In the genomic region with DNA sequence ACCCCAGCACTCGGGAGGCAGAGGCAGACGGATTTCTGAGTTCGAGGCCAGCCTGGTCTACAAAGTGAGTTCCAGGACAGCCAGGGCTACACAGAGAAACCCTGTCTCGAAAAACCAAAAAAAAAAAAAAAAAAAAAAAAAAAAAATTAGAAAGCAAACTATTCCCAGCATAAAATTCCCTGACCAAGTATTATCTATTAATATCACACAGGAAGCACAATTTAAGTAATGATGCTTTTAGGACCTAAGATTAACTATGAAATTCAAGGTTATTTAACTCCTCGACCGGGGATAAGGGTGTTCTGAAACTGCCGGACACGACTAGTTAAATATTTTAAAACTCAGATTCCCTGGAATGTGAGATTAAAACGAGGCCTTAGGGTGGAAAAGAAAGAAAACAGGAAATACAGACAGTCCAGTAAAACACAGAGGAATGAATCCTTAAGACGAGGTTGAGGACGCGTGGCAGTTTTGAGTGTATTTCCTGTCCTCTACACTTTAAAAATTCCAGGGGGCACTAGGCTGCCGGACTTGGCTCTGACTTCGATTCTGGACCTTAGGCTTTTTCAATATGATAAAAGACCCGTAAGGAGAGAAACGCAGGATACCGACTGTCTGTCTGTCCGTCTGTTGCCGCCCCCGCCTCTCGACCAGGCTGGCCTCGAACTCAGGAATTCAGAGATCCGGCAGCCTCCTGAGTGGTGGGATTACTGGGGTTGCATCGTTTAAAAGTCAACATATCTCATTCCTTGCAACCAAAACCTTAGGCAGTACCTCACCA, we compare ENCODE assay signal across 8 mouse cellular contexts. TPM values are rescaled to one million over a fixed set of nuclear protein-coding genes. Genes with fewer than 3 reads are reported as not detected.
DNase-seq lines count a peak whose midpoint lies in the region; ATAC-seq and TF ChIP-seq lines count a peak whose summit lies in the region.

No protein-coding gene starts in this region.

- peak; percentile 77 for DNase-seq in 3T3-L1 (ENCODE audit: low read depth, low spot score)
- DNase-seq in cerebellum, postnatal 14 days: peak; percentile 63
- peak; percentile 34 for DNase-seq in gastrocnemius, postnatal 14 days

- peaks cover 2% of the 10 kb centered on the region for H3K27me3 ChIP-seq in E14TG2a.4 (ENCODE audit: insufficient read depth, low read length)
- no peaks in the 10 kb centered on the region for H3K27me3 ChIP-seq in intestine, postnatal 0 days (replicated peaks; ENCODE audit: control insufficient read depth, insufficient read depth, low read length)
- H3K27me3 ChIP-seq in liver, embryonic 16.5 days (ENCODE audit: control insufficient read depth, insufficient read depth, low read depth, low read length): no peaks in the 10 kb centered on the region
- H3K27me3 ChIP-seq in neural tube, embryonic 13.5 days: no peaks in the 10 kb centered on the region

- TF ChIP-seq CTCF in E14TG2a.4 (conservative IDR thresholded peaks at IDR 0.05; ENCODE audit: low read length): no peak
- peak; percentile 43 for TF ChIP-seq CTCF in intestine, postnatal 0 days (IDR thresholded peaks at IDR 0.05; ENCODE audit: low read depth)

- peak overlapping the region; percentile 97 for H3K9ac ChIP-seq in intestine, postnatal 0 days (ENCODE audit: low read depth, low read length)
- peak overlapping the region; percentile 76 for H3K9ac ChIP-seq in liver, embryonic 16.5 days (ENCODE audit: low read depth, low read length)
- H3K9ac ChIP-seq in neural tube, embryonic 13.5 days: peak overlapping the region; percentile 69

- H3K4me2 ChIP-seq in intestine, postnatal 0 days (replicated peaks; ENCODE audit: low read depth): peak overlapping the region; percentile 77
- H3K4me2 ChIP-seq in liver, embryonic 16.5 days (ENCODE audit: low read depth, low read length): peak overlapping the region; percentile 90
- H3K4me2 ChIP-seq in neural tube, embryonic 13.5 days: peak overlapping the region; percentile 70

- no peaks in the 10 kb centered on the region for H3K36me3 ChIP-seq in E14TG2a.4 (ENCODE audit: insufficient read depth, low read length)
- H3K36me3 ChIP-seq in intestine, postnatal 0 days (ENCODE audit: control insufficient read depth, insufficient read depth): no peaks in the 10 kb centered on the region
- no peaks in the 10 kb centered on the region for H3K36me3 ChIP-seq in liver, embryonic 16.5 days (ENCODE audit: control insufficient read depth, insufficient read depth)
- no peaks in the 10 kb centered on the region for H3K36me3 ChIP-seq in neural tube, embryonic 13.5 days

- intact Hi-C loops in gastrocnemius, postnatal 14 days (cut with DNase I; ENCODE audit: low total_unique reads): no loop called here

- WGBS in intestine, postnatal 0 days: 12% methylated on average over 23 of the region's 24 CpGs
- WGBS in liver, embryonic 16.5 days (ENCODE audit: insufficient replicate concordance): 13% methylated on average over 23 of the region's 24 CpGs
- WGBS in neural tube, embryonic 13.5 days: 27% methylated on average over 24 of the region's 24 CpGs

- H3K4me1 ChIP-seq in E14TG2a.4 (replicated peaks; ENCODE audit: low read depth, low read length): peaks cover 32% of the 10 kb centered on the region
- peaks cover 11% of the 10 kb centered on the region for H3K4me1 ChIP-seq in intestine, postnatal 0 days (replicated peaks; ENCODE audit: control insufficient read depth, insufficient read depth, low read length)
- H3K4me1 ChIP-seq in liver, embryonic 16.5 days (ENCODE audit: control insufficient read depth, low read depth, low read length): peaks cover 18% of the 10 kb centered on the region
- H3K4me1 ChIP-seq in neural tube, embryonic 13.5 days (replicated peaks): peaks cover 33% of the 10 kb centered on the region

- no peak for ATAC-seq in intestine, postnatal 0 days
- no peak for ATAC-seq in liver, embryonic 16.5 days (ENCODE audit: low read depth)
- ATAC-seq in neural tube, embryonic 13.5 days (ENCODE audit: low read depth): no peak; the same call in 1 of the 2 replicates
- no peak for ATAC-seq in inflammation-experienced regulatory T-cells, adult 6 months

- peak overlapping the region; percentile 99 for H3K27ac ChIP-seq in intestine, postnatal 0 days (ENCODE audit: low read depth, low read length)
- peak overlapping the region; percentile 98 for H3K27ac ChIP-seq in liver, embryonic 16.5 days (ENCODE audit: low read length)
- H3K27ac ChIP-seq in neural tube, embryonic 13.5 days (replicated peaks): peak overlapping the region; percentile 98

- peak overlapping the region; percentile 94 for H3K4me3 ChIP-seq in E14TG2a.4 (replicated peaks; ENCODE audit: low read length)
- H3K4me3 ChIP-seq in intestine, postnatal 0 days (ENCODE audit: low read depth, low read length): peak overlapping the region; percentile 84
- peak overlapping the region; percentile 89 for H3K4me3 ChIP-seq in liver, embryonic 16.5 days (ENCODE audit: low read depth, low read length)
- peak overlapping the region; percentile 72 for H3K4me3 ChIP-seq in neural tube, embryonic 13.5 days

- no peaks in the 10 kb centered on the region for H3K9me3 ChIP-seq in E14TG2a.4 (ENCODE audit: low read length)
- H3K9me3 ChIP-seq in intestine, postnatal 0 days (ENCODE audit: control insufficient read depth): no peaks in the 10 kb centered on the region
- H3K9me3 ChIP-seq in liver, embryonic 16.5 days (replicated peaks; ENCODE audit: control insufficient read depth, low read length): no peaks in the 10 kb centered on the region
- no peaks in the 10 kb centered on the region for H3K9me3 ChIP-seq in neural tube, embryonic 13.5 days

RNA-seq across cellular contexts. Expression of a gene that starts 1.5 kb away (rescaled TPM):
- 10 to 100 TPM; 36.9 to 40.9 TPM for total RNA-seq in gastrocnemius, postnatal 14 days (2021)
- 5.9 and 7.0 TPM in 2 replicates for polyA plus RNA-seq in intestine, postnatal 0 days (2015; fragmentation: Nextera tagmentation; extraction: Ambion mirVana)
- polyA plus RNA-seq in liver, embryonic 16.5 days (2015; fragmentation: Nextera tagmentation; extraction: Ambion mirVana): 1.8 and 2.9 TPM in 2 replicates
- polyA plus RNA-seq in neural tube, embryonic 13.5 days (2015; fragmentation: Nextera tagmentation; extraction: Ambion mirVana): 11.8 and 14.5 TPM in 2 replicates
- polyA plus RNA-seq in inflammation-experienced regulatory T-cells, adult 6 months (2017; shearing (Covaris generic)): 10 to 100 TPM; 14.7 to 27.5 (median 17.2) TPM

RNA-seq across cellular contexts. Expression of a gene that starts 30.1 kb away (rescaled TPM):
- total RNA-seq in gastrocnemius, postnatal 14 days (2021): 10 to 100 TPM in 1 of 2 experiments, 1 to 10 TPM in 1; 6.9 to 10.1 TPM
- polyA plus RNA-seq in intestine, postnatal 0 days (2015; fragmentation: Nextera tagmentation; extraction: Ambion mirVana): 2.8 and 3.1 TPM in 2 replicates
- 0.48 and 0.78 TPM in 2 replicates for polyA plus RNA-seq in liver, embryonic 16.5 days (2015; fragmentation: Nextera tagmentation; extraction: Ambion mirVana)
- polyA plus RNA-seq in neural tube, embryonic 13.5 days (2015; fragmentation: Nextera tagmentation; extraction: Ambion mirVana): 7.5 and 8.1 TPM in 2 replicates
- polyA plus RNA-seq in inflammation-experienced regulatory T-cells, adult 6 months (2017; shearing (Covaris generic)): 1 to 10 TPM; 4.7 to 9.1 (median 5.8) TPM
